Mouse (Mus musculus) liver, embryonic 14.5 days (tissue): Measurements from ENCODE around the gene Lrrfip2.

ENCODE experiments used
- CTCF ChIP-seq: IDR thresholded peaks from 2 replicates; pipeline ENCODE4 v1.5.1; 2016; ENCODE audit warnings: antibody characterized with exemption, low read depth, control low read depth
- EP300 ChIP-seq: IDR thresholded peaks from 2 replicates; pipeline ENCODE4 v1.6.1; 2016; ENCODE audit warnings: antibody characterized with exemption, low read depth

- TF ChIP-seq CTCF: no peak
- no peak for TF ChIP-seq EP300
Measured at GRCm38 (mm10) chr9:111208185-111208584, 90.8 kb downstream of the Lrrfip2 start.
